Mouse (Mus musculus): ENCODE data around the gene Ikzf3. TPM values are rescaled to one million over a fixed set of nuclear protein-coding genes. Genes with fewer than 3 reads are reported as not detected.

The Ikzf3 gene
- total RNA-seq, 2 experiments from 2014 or later = 0.10 to 0.18 TPM

DNA sequence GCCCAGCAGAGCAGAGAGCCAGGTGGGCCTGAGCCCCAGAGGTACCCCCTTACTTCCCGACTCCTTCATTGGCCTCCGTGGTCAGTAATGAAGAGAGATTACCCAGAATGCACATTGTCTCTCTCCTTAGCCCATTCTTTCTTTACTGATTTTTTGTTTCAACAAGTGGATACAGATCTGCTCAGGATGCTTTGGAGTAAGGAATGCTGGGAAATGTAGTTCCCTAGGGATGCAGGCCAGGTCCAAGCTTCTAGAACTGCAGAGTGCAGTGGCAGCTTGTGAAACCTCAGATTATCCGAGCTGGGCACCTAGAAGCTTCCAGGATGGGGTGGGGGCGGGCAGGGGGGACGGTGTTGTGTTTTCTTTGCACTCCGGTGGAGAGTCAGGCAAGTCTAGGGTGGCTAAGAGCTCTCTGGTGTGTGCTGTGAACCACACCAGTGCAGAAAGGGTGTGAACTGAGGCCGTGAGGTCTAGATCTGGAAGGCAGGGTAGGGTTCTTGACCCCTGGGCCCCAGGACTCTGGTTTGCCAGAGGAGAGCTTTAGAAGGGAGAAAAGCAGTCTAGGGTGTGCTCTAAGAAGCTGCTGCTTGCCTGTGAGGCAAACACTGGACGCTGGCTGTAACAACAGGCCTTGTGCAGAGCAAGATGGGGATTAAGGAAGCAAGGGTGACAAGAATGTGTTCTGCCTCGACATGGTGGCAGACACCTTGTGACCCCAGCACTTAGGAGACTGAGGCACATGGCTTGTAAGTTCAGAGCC lies 113.9 kb downstream of the Ikzf3 start:
- no peak for DNase-seq
- intact Hi-C loops (cut with DNase I; ENCODE audit: low total_unique reads) = no loop called here

DNA sequence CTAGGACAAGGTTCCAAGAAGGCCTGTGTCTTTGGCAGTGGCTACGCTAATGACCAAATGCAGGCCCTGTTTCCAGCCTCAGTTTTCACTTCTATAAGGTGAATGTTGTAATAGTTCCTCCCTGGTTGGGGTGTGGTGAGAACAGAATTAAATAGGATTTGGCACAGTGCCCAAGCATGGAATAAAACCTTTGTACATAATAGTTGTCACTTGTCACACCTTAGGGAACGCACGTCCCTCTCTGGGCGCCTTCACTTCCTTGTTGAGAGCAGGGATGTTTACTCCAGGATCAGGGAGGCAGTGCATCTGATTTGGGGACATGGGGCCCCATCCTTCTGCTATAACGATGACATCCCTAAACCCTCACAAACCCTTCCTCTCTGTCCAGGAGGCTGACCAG lies 117.4 kb downstream of the Ikzf3 start:
- intact Hi-C loops (cut with DNase I; ENCODE audit: low total_unique reads) = no loop called here
- no peak for DNase-seq

DNA sequence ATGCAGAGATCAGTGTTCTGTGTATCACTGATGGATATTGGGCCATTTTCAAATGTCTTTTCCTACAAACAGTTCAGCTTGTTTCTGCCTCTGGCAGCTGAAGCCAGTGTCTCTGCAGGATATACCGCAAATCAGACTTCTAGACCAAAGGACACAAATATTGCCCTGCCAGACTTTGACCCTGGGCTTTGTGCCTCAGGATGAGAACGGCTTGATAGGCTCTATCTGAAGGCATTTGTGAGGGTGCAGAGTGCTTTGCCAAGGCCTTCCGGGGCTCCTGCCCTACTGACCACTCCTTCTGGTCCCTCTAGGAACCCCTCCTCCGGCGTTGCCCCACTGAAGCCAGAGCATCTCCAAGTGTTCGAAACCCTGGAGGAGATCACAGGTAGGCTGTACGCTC lies 119.2 kb downstream of the Ikzf3 start:
- intact Hi-C loops (cut with DNase I; ENCODE audit: low total_unique reads) = no loop called here
- DNase-seq = no peak

DNA sequence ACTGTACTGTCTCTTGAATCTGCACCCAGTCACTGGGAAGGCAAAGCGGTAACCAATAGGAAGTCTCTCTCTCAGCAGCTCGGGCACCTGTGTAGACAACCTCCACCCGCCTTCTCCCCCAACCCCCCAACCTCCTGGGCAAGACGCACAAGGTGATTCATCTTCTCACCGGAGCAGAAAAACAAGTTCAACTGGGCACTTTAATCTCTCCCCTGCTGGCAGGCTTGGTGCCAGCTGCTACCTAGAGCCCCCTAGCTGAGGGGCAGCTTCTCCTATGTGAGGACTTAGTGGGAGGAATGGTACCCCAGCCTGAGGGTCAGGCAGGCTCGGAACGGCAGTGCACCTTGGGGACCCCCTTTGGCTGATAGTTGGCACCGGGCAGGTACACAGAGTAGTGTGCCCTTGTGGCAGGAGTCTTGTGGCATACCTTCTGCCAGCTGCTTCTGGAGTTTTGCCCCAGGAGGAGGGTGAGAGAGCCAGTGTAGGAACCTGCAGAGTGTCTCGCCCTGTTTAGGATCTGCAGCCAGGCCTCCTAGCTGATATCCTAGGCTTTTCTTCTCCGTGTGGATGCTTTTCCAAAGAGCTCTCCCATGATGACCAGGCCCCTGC lies 126.8 kb downstream of the Ikzf3 start:
- intact Hi-C loops (cut with DNase I; ENCODE audit: low total_unique reads) = no loop called here
- DNase-seq = no peak

DNA sequence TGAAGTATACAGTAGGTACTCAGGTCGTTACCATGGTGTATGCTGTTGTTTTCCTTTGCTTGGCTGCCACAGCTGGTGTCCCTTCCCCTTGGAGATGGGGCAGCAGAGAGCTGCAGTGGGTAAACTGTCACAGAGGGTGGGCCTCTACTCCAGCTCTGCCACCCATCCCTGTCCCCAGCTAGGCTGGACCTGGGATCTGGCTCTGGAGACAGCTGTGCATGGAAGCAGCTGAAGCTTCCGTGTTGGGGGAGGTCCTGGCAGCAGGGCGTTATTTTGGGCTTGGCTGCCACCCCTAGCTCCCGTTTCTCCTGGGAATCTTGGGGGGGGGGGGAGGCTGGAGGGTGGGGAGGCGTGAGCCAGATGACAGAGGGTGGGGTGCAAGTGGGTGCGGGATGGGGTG lies 127.6 kb downstream of the Ikzf3 start:
- intact Hi-C loops (cut with DNase I; ENCODE audit: low total_unique reads) = no loop called here
- no peak for DNase-seq

DNA sequence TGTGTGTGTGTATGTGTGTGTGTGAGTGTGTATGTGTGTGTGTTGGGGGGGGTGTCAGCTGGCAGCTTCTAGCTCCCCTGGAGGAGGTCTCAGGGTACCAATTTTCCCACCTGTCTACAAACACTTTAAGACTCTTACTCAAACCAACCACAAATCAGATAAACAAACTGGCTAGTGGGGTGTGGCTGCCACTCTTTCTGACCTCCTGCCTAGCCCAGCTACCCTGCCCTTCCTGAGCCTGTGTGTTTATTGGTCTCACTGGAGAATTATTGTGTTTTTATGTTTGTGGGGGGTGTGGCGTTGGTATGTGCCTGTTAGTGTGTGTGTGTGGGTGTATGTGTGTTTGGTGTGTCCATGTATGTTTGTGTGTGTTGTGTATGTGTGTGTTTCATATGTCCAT lies 128.8 kb downstream of the Ikzf3 start:
- no peak for DNase-seq
- intact Hi-C loops (cut with DNase I; ENCODE audit: low total_unique reads) = no loop called here

Other genes with a start within 250 kb of the Ikzf3 start
- gene Neurod2, start 216.4 kb downstream of the Ikzf3 start, total RNA-seq (2021) = not detected
- under 1 TPM; 0.20 to 0.29 TPM for gene Ppp1r1b, start 197.6 kb downstream of the Ikzf3 start, total RNA-seq (2021)
- 1 to 10 TPM; 7.3 to 9.4 TPM for gene Stard3, start 187.7 kb downstream of the Ikzf3 start, total RNA-seq (2021)
- 1,000 to 10,000 TPM in 1 of 2 experiments, 100 to 1,000 TPM in 1; 673 to 1,120 TPM for gene Tcap, start 162.2 kb downstream of the Ikzf3 start, total RNA-seq (2021)
- under 1 TPM; 0.39 to 0.53 TPM for gene Pnmt, start 159.6 kb downstream of the Ikzf3 start, total RNA-seq (2021)
- 1 to 10 TPM; 2.2 to 2.9 TPM for gene Pgap3, start 145.5 kb downstream of the Ikzf3 start, total RNA-seq (2021)
- 1 to 10 TPM; 3.9 to 5.3 TPM for gene Erbb2, start 133.6 kb downstream of the Ikzf3 start, total RNA-seq (2021)
- gene Mien1, start 107.0 kb downstream of the Ikzf3 start, total RNA-seq (2021) = 10 to 100 TPM; 27.7 to 30.3 TPM
- not detected for gene Grb7, start 99.6 kb downstream of the Ikzf3 start, total RNA-seq (2021)
- not detected for gene Zpbp2, start 5.1 kb upstream of the Ikzf3 start, total RNA-seq (2021)
- gene Ormdl3, start 41.3 kb upstream of the Ikzf3 start, total RNA-seq (2021) = 10 to 100 TPM; 18.3 to 18.7 TPM
- gene Lrrc3c, start 52.3 kb upstream of the Ikzf3 start, total RNA-seq (2021) = not detected
- gene Gm12355, start 79.6 kb upstream of the Ikzf3 start, total RNA-seq (2021) = 1 to 10 TPM; 5.0 to 6.6 TPM
- gene Gsdma3, start 80.3 kb upstream of the Ikzf3 start, total RNA-seq (2021) = under 1 TPM; 0.16 to 0.39 TPM
- not detected for gene Gsdma2, start 100.7 kb upstream of the Ikzf3 start, total RNA-seq (2021)
- under 1 TPM in 1 of 2 experiments, not detected in 1; 0.11 TPM for gene Gsdma, start 118.3 kb upstream of the Ikzf3 start, total RNA-seq (2021)
- gene Psmd3, start 136.5 kb upstream of the Ikzf3 start, total RNA-seq (2021) = 10 to 100 TPM; 89.2 to 91.4 TPM
- not detected for gene Csf3, start 155.2 kb upstream of the Ikzf3 start, total RNA-seq (2021)
- 10 to 100 TPM; 40.3 to 42.0 TPM for gene Med24, start 183.4 kb upstream of the Ikzf3 start, total RNA-seq (2021)
- 100 to 1,000 TPM in 1 of 2 experiments, 10 to 100 TPM in 1; 91.8 to 106 TPM for gene Thra, start 194.6 kb upstream of the Ikzf3 start, total RNA-seq (2021)
- 10 to 100 TPM; 27.3 to 64.6 TPM for gene Nr1d1, start 229.3 kb upstream of the Ikzf3 start, total RNA-seq (2021)
- 10 to 100 TPM; 49.0 to 55.3 TPM for gene Msl1, start 249.5 kb upstream of the Ikzf3 start, total RNA-seq (2021)

All from gastrocnemius, postnatal 14 days (tissue).